Mouse (Mus musculus) E14TG2a.4 (cell line): ENCODE results near the gene Mier1.

Experiments
- CTCF ChIP-seq: conservative IDR thresholded peaks from 2 replicates; pipeline ENCODE4 v1.5.1; 2014; ENCODE audit warnings: low read length
- NANOG ChIP-seq: IDR thresholded peaks from 2 replicates; pipeline ENCODE4 v1.6.1; 2014; ENCODE audit warnings: borderline replicate concordance, low read length, mixed read lengths
- POU5F1 ChIP-seq: IDR thresholded peaks from 2 replicates; pipeline ENCODE4 v1.6.1; 2014; ENCODE audit warnings: low read length, borderline replicate concordance

DNA sequence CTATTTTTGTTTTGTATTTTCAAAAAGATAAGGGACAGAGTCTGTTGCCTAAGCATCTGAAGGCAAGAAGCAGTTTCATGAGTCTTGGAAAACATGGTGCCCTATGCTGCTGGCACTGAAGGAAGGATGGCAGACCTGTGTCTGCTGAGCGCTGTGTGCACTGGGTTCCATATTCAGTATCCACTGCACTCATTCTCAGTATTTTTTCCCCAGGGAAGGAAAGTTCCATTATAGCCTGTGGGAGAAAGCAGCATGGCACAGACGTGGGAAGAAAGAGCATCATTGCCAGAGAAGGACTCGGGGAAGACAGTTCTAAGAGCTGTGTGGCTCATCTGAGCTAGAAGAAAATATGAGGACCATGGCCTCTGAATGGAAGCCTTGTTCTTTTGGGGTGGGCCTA lies 57.1 kb downstream of the Mier1 start:
- TF ChIP-seq CTCF (no peak), NANOG (no peak), POU5F1 (no peak)
